Mouse (Mus musculus) retina, embryonic 14.5 days (tissue): ENCODE measurements around the gene Gba.

ENCODE experiments used
- DNase-seq: peaks from one replicate; pipeline ENCODE4 v3.0.0-alpha.2; 2015; ENCODE audit warnings: low spot score

Gene Gba

GRCm38 (mm10) chr3:89182531-89183057, 20.1 kb upstream of the Gba start:
- DNase-seq: no peak

GRCm38 (mm10) chr3:89183058-89183958, 19.4 kb upstream of the Gba start, which contains the start of gene Fam189b:
TSS of gene Fam189b (plus strand) at chr3:89183143.
- DNase-seq: peak; percentile 86

- no peak for DNase-seq
These were observed 18.8 kb upstream of the Gba start for GRCm38 (mm10) chr3:89183959-89184315.

- DNase-seq: no peak
These were observed 15.5 kb upstream of the Gba start for GRCm38 (mm10) chr3:89187197-89187596.

GRCm38 (mm10) chr3:89187690-89188477, 14.8 kb upstream of the Gba start:
- no peak for DNase-seq

GRCm38 (mm10) chr3:89188478-89188875, 14.3 kb upstream of the Gba start:
- no peak for DNase-seq

- DNase-seq: no peak
These were observed 12.3 kb upstream of the Gba start for GRCm38 (mm10) chr3:89190436-89190835.

GRCm38 (mm10) chr3:89193351-89193750, 9.4 kb upstream of the Gba start:
- no peak for DNase-seq

- peak; percentile 59 for DNase-seq
These were observed 8.9 kb upstream of the Gba start for GRCm38 (mm10) chr3:89193853-89194252.

GRCm38 (mm10) chr3:89195979-89196877, 6.5 kb upstream of the Gba start:
- peak; percentile 94 for DNase-seq

- no peak for DNase-seq
These were observed 2.9 kb upstream of the Gba start for GRCm38 (mm10) chr3:89199839-89200238.

- no peak for DNase-seq
These were observed 400 bp downstream of the Gba start for GRCm38 (mm10) chr3:89203142-89203514.

GRCm38 (mm10) chr3:89206079-89206478, 3.4 kb downstream of the Gba start:
- no peak for DNase-seq

GRCm38 (mm10) chr3:89206695-89207094, 4.0 kb downstream of the Gba start:
- no peak for DNase-seq

GRCm38 (mm10) chr3:89208075-89208657, 5.4 kb downstream of the Gba start:
- DNase-seq: no peak

- DNase-seq: no peak
These were observed 6.0 kb downstream of the Gba start for GRCm38 (mm10) chr3:89208736-89209135.

GRCm38 (mm10) chr3:89209731-89210130, 7.0 kb downstream of the Gba start:
- DNase-seq: no peak

GRCm38 (mm10) chr3:89210162-89210561, 7.4 kb downstream of the Gba start:
- DNase-seq: no peak

- DNase-seq: no peak
These were observed 8.0 kb downstream of the Gba start for GRCm38 (mm10) chr3:89210731-89211130.

- peak; percentile 96 for DNase-seq
These were observed 11.2 kb downstream of the Gba start for GRCm38 (mm10) chr3:89213803-89214530.
